Mouse (Mus musculus): ENCODE results near the gene BC048507. TPM values are rescaled to one million over a fixed set of nuclear protein-coding genes. Genes with fewer than 3 reads are reported as not detected.

BC048507 gene
- not detected for polyA plus RNA-seq (2014; fragmentation: Illumina TruSeq; extraction: RNeasy Lipid Tissue Mini Kit (QIAGEN cat#74804); ENCODE audit: low read depth, low replicate concordance)

DNA sequence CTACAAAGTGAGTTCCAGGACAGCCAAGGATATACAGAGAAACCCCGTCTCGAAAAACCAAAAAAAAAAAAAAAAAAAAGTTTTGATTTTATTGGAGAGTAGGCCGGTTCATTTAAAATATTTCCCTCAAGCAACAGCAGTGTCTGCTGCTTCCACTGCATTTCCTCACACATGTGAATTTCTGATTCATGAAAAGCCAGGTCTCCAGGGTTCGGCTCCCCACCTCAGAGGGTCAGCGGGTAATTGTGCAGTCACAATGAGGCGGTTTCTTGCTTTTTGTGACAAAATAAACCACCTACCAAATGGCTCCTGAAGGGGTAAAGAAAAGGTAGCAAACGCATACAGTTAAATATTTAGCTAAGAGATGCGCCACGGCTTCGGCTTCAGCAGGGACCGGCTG lies at the start of gene BC048507:
BC048507 (plus strand) TSS at position 301 of the 400 bp plus-strand sequence.

DNA sequence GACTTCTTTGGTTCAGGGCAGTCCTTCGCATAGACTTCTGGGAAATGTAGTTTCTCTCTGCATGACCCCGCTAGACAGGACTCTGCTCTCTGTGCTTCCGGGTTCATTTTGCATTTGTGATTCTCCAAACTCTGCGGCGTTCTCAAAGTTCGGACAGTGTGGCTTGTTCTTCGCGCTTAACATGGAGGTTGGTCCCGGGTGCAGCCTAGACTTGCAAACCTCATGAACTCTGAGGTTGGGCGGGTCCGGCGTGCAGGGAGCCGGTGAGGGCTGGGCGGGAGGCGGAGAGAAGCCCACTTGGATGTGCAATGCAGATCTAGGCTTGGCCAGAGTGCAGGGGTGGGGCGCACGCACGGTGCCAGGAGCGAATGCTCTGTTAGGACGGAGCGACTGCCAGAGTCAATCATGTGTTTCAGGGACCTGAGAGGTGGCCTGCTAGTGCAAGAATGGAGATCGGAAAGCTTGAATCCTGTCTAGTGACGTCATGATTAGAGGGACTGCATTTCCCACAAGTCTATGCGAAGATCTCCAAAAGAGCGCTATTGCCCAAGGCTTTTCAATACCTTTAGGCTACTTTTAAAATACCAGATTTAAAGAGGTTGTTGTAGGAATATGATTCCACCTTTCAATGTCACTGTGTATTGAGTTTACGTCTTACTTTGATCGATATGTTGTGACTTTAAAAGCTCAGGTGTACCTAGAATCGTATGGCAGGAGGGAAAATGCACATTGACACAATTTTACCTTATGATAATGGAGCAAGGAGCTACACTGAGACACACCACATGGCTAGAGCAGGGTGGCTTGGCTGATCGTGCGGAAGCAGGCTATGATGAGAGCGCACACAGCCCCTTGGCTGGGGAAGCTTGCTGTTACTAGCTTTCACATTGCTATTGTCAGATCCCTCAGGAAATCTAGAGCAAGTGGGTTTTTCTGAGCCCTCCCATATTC lies 49.1 kb upstream of the BC048507 start, which contains the start of gene Zfp273:
Zfp273 (plus strand) TSS at position 31 of the 951 bp plus-strand sequence.

DNA sequence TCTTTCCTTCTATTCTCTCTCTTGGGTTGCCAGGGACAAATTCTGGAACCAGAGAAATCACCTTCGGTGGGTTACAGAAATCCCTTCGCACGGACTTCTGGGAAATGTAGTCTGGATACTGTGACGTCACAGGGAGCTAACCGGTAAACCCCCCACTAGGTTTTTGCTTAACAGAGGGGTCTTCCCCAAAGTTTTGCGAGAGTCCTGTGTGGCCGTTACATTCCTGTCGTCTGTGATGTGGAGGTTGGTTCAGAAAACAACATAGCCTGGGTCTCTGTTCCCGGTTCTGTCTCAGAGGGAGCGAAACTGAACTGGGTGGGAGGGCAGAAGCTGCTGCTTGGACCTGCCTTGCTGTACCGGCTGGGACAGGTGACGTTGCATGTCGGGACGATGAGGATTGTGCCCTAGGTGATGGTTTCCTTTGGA lies 32.2 kb upstream of the BC048507 start, which contains the start of gene Gm10037:
Gm10037 (plus strand) TSS at position 196 of the 426 bp plus-strand sequence.

Other genes starting within 250 kb of the BC048507 start
- not detected for gene Gm49345, start 225.6 kb upstream of the BC048507 start, polyA plus RNA-seq (2014; fragmentation: Illumina TruSeq; extraction: RNeasy Lipid Tissue Mini Kit (QIAGEN cat#74804); ENCODE audit: low read depth, low replicate concordance)
- gene Zfp729a, start 225.5 kb upstream of the BC048507 start, polyA plus RNA-seq (2014; fragmentation: Illumina TruSeq; extraction: RNeasy Lipid Tissue Mini Kit (QIAGEN cat#74804); ENCODE audit: low read depth, low replicate concordance): 53.6 TPM
- 23.0 TPM for gene Zfp738, start 176.3 kb upstream of the BC048507 start, polyA plus RNA-seq (2014; fragmentation: Illumina TruSeq; extraction: RNeasy Lipid Tissue Mini Kit (QIAGEN cat#74804); ENCODE audit: low read depth, low replicate concordance)
- 43.7 TPM for gene Zfp65, start 134.2 kb upstream of the BC048507 start, polyA plus RNA-seq (2014; fragmentation: Illumina TruSeq; extraction: RNeasy Lipid Tissue Mini Kit (QIAGEN cat#74804); ENCODE audit: low read depth, low replicate concordance)
- 20.4 TPM for gene Zfp85, start 108.1 kb upstream of the BC048507 start, polyA plus RNA-seq (2014; fragmentation: Illumina TruSeq; extraction: RNeasy Lipid Tissue Mini Kit (QIAGEN cat#74804); ENCODE audit: low read depth, low replicate concordance)
- gene Zfp493, start 83.6 kb upstream of the BC048507 start, polyA plus RNA-seq (2014; fragmentation: Illumina TruSeq; extraction: RNeasy Lipid Tissue Mini Kit (QIAGEN cat#74804); ENCODE audit: low read depth, low replicate concordance): 9.1 TPM
- gene Zfp273, start 49.6 kb upstream of the BC048507 start, polyA plus RNA-seq (2014; fragmentation: Illumina TruSeq; extraction: RNeasy Lipid Tissue Mini Kit (QIAGEN cat#74804); ENCODE audit: low read depth, low replicate concordance): 25.5 TPM
- gene Gm10037, start 32.2 kb upstream of the BC048507 start, polyA plus RNA-seq (2014; fragmentation: Illumina TruSeq; extraction: RNeasy Lipid Tissue Mini Kit (QIAGEN cat#74804); ENCODE audit: low read depth, low replicate concordance): 1.1 TPM

Measured in sigmoid colon, adult 10 weeks (tissue).